In genomic region chr8:116587616-116588468, GRCm38 (mm10) we compare ENCODE assay signal across 10 mouse cellular contexts.
DNase-seq lines count a peak whose midpoint lies in the region; ATAC-seq and TF ChIP-seq lines count a peak whose summit lies in the region.
"Had no signal": no experiment of that assay in that cellular context is flagged by ENCODE, and none has a peak within 500 bp of the region (broad histone marks: within the 10 kb centered on the region; RNA-seq: fewer than 3 reads in every experiment).

No protein-coding gene starts in this region.

- no peak for TF ChIP-seq POLR2A in testis, adult 2 months (IDR thresholded peaks at IDR 0.05; ENCODE audit: control insufficient read depth, low read depth, low read length)

- no peaks in the 10 kb centered on the region for H3K27me3 ChIP-seq in testis, adult 2 months (ENCODE audit: control insufficient read depth, insufficient read depth, low read length)
- H3K27me3 ChIP-seq in forebrain, embryonic 14.5 days (replicated peaks; ENCODE audit: control insufficient read depth, insufficient read depth, low read length) = no peaks in the 10 kb centered on the region

- TF ChIP-seq CTCF in testis, adult 2 months (IDR thresholded peaks at IDR 0.05; ENCODE audit: control insufficient read depth, insufficient read depth, insufficient replicate concordance, low read depth, low read length) = no peak

- peak overlapping the region; percentile 41 for H3K4me3 ChIP-seq in testis, adult 2 months (ENCODE audit: control insufficient read depth, low read depth, low read length)
- H3K4me3 ChIP-seq in forebrain, embryonic 14.5 days (ENCODE audit: low read depth, low read length) = no peak overlapping the region

- WGBS in forebrain, embryonic 14.5 days = 88% methylated on average over 19 of the region's 19 CpGs

- ATAC-seq in megakaryocyte, adult 5-6 weeks (ENCODE audit: poor library complexity, severe bottlenecking) = peak; percentile 63
- no peak for ATAC-seq in forebrain, embryonic 14.5 days

- peak; percentile 4 for DNase-seq in embryo, embryonic 11 days
- no peak for DNase-seq in embryo, embryonic 9.5 days (ENCODE audit: extremely low spot score)
- DNase-seq in testis, postnatal 10 days (ENCODE audit: low spot score) = no peak
- DNase-seq in layer of hippocampus, postnatal 25 days (ENCODE audit: extremely low spot score in 1 of 2, low spot score in 1 of 2) = no peak
- DNase-seq in forebrain, embryonic 14.5 days (ENCODE audit: low spot score) = no peak
- no peak for DNase-seq in liver
- DNase-seq: cerebellum, adult 8-10 months; kidney, adult 18-20 months had no signal

- no peaks in the 10 kb centered on the region for H3K9me3 ChIP-seq in forebrain, embryonic 14.5 days (replicated peaks; ENCODE audit: control insufficient read depth, low read length)

- H3K9ac ChIP-seq in forebrain, embryonic 14.5 days (ENCODE audit: low read length) = no peak overlapping the region

- H3K36me3 ChIP-seq in testis, adult 2 months (ENCODE audit: control insufficient read depth, insufficient read depth, low read length) = no peaks in the 10 kb centered on the region
- H3K36me3 ChIP-seq in forebrain, embryonic 14.5 days (ENCODE audit: control insufficient read depth, insufficient read depth, low read length) = no peaks in the 10 kb centered on the region

- peaks cover 7% of the 10 kb centered on the region for H3K4me1 ChIP-seq in testis, adult 2 months (ENCODE audit: control insufficient read depth, insufficient read depth, low read length)
- H3K4me1 ChIP-seq in forebrain, embryonic 14.5 days (ENCODE audit: control insufficient read depth, insufficient read depth, low read length) = no peaks in the 10 kb centered on the region

- H3K27ac ChIP-seq in testis, adult 2 months (ENCODE audit: control insufficient read depth, insufficient read depth, low read depth, low read length) = no peak overlapping the region
- H3K27ac ChIP-seq in forebrain, embryonic 14.5 days (ENCODE audit: low read depth, low read length) = no peak overlapping the region

- H3K4me2 ChIP-seq in forebrain, embryonic 14.5 days (ENCODE audit: low read length) = no peak overlapping the region
